In genomic region chr11:51398084-51398483, GRCm38 (mm10) we compare ENCODE assay signal across 16 mouse cellular contexts.
"Had no signal": no experiment of that assay in that cellular context is flagged by ENCODE, and none has a peak within 500 bp of the region (broad histone marks: within the 10 kb centered on the region; RNA-seq: fewer than 3 reads in every experiment).

No protein-coding gene starts in this region.

- ATAC-seq: intestine, embryonic 15.5 days; midbrain, embryonic 13.5 days had no signal

- H3K9me3 ChIP-seq: intestine, embryonic 15.5 days; kidney, embryonic 15.5 days; limb, embryonic 10.5 days; liver, embryonic 15.5 days; lung, embryonic 15.5 days; midbrain, embryonic 13.5 days; neural tube, embryonic 15.5 days had no signal

- H3K27ac ChIP-seq: kidney, embryonic 15.5 days; left cerebral cortex, adult 2 months; limb, embryonic 10.5 days; liver, embryonic 15.5 days; lung, embryonic 15.5 days; midbrain, embryonic 13.5 days; neural tube, embryonic 15.5 days had no signal

- H3K4me1 ChIP-seq: kidney, embryonic 15.5 days; midbrain, embryonic 13.5 days had no signal

- H3K36me3 ChIP-seq: intestine, embryonic 15.5 days; kidney, embryonic 15.5 days; limb, embryonic 10.5 days; liver, embryonic 15.5 days; lung, embryonic 15.5 days; midbrain, embryonic 13.5 days; neural tube, embryonic 15.5 days had no signal

- H3K9ac ChIP-seq: intestine, embryonic 15.5 days; kidney, embryonic 15.5 days; liver, embryonic 15.5 days; lung, embryonic 15.5 days; midbrain, embryonic 13.5 days; neural tube, embryonic 15.5 days had no signal

- H3K27me3 ChIP-seq: intestine, embryonic 15.5 days; kidney, embryonic 15.5 days; lung, embryonic 15.5 days; midbrain, embryonic 13.5 days; neural tube, embryonic 15.5 days had no signal

- DNase-seq: kidney, adult 2 months; kidney, postnatal 14 days; right cerebral cortex, adult 18-20 months; spleen, adult 18-20 months; thymus, adult 2 months; thymus, postnatal 25 days had no signal

- H3K4me2 ChIP-seq: intestine, embryonic 15.5 days; kidney, embryonic 15.5 days; liver, embryonic 11.5 days; liver, embryonic 15.5 days; lung, embryonic 15.5 days; midbrain, embryonic 13.5 days; neural tube, embryonic 15.5 days had no signal

- H3K4me3 ChIP-seq: intestine, embryonic 15.5 days; kidney, embryonic 15.5 days; left cerebral cortex, adult 2 months; limb, embryonic 10.5 days; liver, embryonic 15.5 days; lung, embryonic 15.5 days; midbrain, embryonic 13.5 days; myocyte; neural tube, embryonic 15.5 days had no signal
